Mouse (Mus musculus) left cerebral cortex, adult 18-20 months (tissue): ENCODE measurements at regions not wholly inside any gene's neighbourhood (a gene's known extent, or its start where the extent isn't known, plus 50 kb on each side); places are given as distances from the start of the nearest gene placed in this dataset.
A peak's percentile ranks its signal among the peaks of the same experiment; 100 is the strongest.

Experiments used
- DNase-seq, 2 experiments: peaks; one replicate each; pipeline ENCODE4 v3.0.0; 2021 to 2022; ENCODE audit warnings: low spot score in 2 of 2, mixed read lengths in 1 of 2

DNA sequence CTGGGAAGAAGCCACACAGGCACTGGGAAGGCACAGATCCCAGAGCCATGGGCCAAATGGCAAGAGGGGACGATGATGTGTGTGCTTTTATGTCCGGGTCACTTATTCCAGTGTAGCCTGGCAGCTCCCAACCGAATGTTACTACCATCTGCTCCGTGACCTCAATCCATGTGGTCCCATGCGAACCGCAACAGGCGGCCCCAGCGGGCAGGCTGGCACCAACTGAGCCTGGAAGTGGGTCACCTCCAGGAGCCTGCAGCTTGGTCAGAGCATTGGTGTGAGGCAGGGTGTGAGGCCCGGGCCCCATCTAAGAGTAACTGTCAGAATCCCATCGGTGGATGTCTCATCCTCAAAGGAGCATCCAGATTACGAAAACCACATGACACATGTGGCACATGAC is 110.8 kb upstream of the Tbx3 start:
- no peak for DNase-seq

DNA sequence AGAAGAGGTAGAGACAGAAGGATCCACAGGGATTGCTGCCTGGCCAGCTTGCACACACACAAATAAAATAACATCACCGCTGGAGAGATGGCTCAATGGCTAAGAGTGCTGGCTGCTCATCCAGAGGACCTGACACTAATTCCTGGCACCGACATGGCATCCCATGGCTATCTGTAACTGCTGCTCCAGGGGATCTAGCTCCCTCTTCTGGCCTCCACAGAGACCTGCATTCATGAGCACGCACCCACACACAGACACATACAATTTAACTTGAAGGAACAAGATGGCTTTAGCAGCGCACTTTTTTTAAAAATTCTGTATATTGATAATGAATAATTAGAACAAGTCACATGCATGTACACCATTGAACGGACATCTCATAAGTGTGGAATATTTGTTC is 110.1 kb upstream of the Tbx3 start:
- DNase-seq = no peak

DNA sequence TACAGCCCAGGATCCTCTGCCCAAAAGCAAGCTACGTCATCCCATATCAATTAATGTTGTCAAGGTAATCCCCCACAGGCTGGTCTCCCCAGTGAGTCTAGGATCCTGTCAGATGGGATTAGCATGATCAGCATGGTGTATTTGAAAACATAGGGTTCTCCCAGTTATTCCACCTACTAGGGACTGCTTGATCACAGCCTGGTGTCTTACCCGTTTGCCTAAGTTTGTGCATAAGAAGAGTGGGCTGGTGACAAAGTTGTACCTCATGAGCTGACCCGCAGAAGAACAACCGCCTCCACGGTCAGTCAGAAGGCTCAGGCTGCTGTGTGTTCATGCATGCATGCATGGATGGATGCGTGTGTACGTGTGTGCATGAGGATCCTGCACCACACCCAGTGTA is 108.9 kb upstream of the Tbx3 start:
- no peak for DNase-seq

DNA sequence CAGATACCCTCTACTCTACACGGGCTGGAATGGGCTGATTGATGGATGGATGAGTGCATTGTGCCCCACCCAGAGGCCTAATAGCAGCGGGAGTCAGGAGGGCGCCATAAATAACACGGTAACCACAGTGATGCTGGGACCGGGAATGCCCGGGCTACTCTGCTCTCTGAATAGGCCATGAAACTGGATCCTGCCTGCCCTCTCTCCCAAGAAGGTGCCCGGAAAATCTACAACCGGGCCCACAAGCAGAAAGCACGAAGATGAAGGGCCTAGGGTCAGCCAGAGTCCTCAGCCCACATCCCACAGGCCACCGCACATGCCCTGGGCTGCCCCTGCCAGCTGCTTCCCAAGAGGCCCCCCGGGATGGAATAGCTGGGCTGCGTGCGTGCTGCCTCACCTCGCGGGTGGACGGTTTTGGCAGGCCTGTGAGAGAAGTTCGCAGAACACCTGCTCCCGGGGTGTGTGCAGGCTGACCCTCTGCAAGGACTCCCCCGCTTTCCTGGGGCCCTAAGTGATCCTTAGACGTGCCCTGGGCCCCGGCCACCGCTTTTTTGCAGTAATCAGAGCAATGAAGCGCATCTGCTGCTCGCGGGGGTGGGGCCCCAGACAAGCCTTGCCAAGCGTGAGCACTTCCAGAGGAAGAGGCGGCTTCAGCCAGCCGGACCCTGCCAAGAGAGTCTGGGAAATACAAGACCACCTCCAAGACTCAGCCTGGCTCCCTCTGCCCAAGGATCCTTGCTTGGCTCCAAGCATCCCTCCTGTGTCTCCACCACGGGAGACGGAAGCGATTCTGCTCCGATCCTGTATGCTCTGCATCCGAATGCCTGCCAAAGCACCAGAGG is 106.7 kb upstream of the Tbx3 start:
- peak in 1 of 2 experiments; percentile 2 for DNase-seq

DNA sequence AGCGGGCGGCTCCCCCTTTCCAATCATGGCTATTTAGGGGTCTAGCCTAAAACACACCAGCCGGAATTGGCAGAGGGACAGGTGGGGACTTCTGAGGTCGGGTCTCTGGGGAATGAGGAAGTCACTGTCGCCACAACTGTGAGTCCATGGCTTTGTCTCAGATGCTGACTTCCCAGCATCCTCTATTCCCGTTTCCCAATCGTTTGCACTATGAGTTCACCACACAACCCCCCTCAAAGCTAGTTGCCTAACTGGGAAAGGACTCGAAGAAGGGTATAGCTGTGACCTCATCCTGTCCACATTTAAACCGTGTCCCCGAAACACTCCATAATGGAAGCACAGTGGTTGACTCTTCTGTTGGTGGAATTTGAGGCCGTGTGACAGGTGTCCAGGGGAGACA is 102.8 kb upstream of the Tbx3 start:
- no peak for DNase-seq

DNA sequence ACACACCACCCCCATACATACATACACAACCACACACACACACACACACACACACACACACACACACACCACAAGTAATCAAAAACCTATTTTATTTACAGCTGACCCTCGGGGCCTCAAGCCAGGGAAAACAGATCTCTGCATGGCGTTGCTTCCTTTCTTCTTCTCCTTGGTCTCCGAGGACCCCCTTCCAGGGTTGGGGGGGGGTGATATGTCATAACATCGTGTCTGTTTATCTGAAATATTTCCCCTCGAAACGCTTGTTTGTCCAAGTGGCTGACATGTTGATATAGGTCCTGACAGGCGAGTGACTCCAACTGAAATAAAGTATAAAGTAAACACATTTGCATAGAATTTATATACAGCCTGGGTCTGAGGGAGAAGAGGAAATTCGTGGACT is 100.4 kb upstream of the Tbx3 start:
- no peak for DNase-seq

DNA sequence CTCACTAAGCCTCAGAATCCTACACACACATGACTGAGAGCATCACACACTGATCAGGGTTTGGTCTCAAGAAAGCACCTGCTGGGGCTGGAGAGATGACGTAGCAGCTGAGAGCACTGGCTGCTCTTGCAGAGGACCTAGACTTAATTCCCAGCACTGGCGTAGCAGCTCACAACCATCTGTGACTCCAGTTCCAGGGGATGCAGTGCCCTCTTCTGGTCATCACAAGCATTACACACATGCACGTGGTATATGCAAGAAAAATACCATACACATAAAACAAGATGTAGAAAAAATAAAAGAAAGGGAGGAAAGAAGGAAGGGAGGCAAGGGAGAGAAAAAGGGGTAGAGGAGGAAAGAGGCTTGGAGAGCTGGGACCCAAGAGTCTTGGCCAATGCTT is 98.8 kb upstream of the Tbx3 start:
- no peak for DNase-seq

DNA sequence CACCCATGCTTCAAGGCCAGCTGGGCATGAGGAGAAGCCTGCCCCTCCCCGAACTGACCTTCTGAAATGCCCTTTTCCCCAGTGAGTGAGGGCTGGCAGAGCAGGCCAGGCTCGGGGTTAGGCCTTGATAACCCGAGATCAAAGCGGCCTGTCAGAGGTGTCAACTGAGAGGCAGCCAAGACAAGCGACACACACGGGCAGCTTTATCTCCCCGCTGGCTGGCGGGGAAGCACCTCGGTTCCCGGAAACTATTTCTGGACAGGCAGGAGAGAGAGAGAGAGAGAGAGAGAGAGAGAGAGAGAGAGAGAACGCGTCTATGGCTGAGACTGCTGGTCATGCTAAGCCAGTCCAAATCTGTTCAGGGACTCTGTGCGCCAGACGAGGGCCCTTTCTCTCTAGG is 95.3 kb upstream of the Tbx3 start:
- DNase-seq = no peak

DNA sequence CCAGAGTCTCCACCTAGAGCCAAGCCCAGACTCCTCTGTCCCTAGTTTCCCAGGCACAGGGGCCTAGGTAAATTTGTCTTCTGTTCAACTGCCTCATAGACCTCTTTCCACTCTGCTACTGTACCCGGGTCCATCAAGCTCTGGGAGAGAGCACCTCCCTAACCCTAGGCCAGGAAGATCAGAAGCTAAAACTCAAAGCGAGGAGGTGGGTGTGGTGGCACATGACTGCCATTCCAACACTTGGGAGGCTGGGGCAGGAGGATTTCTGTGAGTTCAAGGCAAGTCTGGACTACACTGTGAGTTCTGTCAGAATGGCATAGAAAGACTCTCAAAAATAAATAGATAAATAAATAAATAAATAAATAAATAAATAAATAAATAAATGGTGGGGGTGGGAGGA is 91.2 kb upstream of the Tbx3 start:
- DNase-seq = no peak

DNA sequence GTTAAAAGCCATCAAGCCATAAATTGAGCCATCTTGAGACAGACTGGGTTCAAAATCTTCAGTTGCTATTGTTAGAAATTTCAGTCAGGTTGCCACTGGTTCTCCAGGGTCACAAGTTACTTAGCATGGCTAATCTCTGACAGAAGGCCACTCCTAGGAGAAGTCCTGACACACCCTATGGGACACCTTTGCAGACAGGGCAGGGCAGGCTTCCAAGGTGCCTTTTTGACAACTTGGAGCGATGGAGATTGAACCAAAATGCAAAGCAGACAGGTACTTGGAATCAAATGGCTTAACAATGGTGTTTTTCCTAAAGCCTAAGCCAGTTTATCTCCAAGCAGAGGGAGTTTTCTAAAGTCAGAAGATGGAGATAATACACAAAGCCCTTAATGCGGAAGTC is 90.7 kb upstream of the Tbx3 start:
- DNase-seq = no peak

DNA sequence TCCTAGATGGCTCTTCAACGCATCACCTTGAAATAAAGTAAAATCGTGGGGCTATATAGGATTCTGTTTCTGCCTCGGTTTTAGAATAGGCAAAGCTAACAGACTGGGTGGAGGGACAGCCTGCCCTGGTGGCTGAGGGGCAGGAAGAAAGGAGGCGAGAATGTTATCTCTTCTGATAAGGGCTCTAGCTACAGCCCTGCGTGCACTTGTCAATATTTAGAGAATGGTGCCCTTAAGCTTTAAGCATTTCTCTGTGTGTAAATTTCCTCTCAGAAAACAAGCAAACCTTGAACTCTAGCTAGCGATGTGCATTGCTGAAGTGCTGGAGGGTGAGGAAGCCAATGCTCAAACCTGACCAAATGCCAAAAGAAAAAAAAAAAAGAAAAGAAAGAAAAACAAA is 90.1 kb upstream of the Tbx3 start:
- no peak for DNase-seq

DNA sequence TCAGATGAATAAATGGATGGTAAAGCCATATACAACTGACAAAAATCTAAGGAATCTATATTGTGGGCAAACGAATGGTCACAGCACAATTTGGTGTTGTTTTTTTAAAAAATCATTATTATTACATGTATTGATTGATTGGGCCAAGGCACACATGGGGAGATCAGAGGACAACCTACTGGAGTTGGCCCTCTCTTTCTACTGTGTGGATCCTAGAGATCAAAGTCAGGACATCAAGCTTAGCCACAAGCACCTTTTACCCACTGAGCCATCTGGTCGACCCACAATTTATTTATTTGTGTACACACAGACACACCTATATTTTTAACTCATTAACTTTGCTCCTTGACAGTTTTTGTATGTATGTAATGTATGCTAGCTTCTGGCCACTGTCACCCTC is 89.7 kb upstream of the Tbx3 start:
- DNase-seq = no peak

DNA sequence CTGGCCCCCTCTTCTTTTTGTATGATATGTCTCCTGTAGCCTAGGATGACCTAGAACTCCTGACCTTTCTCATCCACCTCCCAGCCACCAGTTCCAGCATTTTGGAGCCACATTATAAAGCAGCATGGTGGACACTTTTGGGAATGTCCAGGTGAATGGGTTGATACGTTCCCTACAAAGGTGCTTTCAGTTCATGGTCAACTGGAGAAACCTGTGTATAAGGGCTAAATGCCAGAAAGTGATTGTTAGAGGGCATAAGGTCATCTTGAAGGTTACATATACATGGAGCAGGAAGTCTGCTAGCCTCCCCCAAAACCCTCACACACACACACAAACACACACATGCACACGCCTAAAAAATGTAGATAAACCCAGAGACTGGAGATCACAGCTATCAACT is 86.1 kb upstream of the Tbx3 start:
- DNase-seq = no peak

DNA sequence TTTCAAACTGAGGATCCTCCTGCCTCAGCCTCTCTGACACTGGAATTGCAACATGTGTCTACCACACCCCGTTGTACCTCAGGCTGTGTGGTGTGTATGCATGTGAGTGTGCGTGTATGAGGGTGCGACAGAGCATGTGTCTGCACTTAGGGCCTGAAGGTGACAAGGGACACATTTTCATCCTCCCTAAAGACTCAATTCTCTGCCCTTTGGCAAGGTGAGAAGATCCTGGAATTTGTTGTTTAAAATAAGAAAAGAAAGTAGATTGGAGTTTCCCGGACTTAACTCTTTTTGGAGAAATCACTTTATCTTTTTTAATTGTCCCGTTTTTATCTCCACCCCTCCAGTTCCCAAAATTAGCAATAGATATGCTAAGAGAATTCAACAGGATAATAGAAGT is 85.6 kb upstream of the Tbx3 start:
- no peak for DNase-seq

DNA sequence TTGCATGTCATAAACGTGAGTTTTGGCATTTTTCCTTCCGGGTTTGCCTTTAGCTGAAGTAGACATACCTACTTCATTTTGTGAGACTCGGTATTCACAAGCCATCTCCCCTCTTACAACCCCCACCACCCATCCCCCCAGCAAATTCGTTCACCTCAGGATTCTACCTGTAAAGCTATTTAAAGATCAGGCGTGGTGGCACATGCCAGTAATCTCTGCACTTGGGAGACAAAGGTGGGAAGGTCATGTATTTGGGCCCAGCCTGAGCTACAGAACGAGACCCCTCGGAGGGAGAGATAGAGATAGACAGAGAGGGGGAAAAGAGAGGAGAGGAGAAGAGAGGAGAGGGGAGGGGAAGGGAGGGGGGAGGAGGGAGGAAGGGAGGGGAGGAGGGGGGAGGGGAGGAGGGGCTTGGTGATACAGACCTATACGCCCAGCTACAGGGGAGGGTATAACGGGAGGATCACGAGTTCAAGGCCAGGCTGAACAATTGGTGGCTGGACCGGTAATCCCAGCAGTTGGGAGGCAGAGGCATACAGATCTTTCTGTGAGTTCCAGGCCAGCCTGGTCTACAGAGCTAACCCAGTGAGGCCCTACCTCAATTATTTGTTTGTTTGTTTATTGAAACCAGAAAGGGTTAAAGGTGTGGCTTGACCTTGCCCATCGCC is 83.9 kb upstream of the Tbx3 start:
- DNase-seq = no peak

DNA sequence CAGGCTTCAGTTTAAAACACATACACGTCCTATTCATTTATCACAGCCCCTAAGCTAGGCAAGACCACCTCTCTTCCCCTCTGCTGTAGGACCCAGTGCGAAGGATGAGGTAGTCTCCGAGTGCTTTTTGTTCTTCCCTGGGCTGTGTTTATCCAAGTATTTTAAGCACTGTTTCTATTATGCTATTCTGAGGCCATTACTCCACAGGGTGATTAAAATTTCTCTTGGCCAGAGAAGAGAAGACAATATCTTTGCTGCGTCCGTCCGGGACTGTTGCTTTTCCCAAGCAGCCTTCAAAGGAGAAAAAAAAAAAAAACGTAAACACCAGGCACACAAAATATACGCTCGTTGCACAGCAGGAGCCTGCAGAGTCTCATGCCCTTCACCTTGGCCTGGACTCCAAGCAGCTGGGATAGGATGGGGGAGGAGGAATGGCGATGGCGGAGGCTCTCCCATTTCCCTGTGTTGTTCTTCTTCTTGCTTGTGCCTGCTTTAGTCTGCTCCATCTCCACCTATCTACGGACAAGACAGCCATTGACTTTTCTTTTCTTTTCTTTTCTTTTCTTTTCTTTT is 83.1 kb upstream of the Tbx3 start:
- DNase-seq = no peak

DNA sequence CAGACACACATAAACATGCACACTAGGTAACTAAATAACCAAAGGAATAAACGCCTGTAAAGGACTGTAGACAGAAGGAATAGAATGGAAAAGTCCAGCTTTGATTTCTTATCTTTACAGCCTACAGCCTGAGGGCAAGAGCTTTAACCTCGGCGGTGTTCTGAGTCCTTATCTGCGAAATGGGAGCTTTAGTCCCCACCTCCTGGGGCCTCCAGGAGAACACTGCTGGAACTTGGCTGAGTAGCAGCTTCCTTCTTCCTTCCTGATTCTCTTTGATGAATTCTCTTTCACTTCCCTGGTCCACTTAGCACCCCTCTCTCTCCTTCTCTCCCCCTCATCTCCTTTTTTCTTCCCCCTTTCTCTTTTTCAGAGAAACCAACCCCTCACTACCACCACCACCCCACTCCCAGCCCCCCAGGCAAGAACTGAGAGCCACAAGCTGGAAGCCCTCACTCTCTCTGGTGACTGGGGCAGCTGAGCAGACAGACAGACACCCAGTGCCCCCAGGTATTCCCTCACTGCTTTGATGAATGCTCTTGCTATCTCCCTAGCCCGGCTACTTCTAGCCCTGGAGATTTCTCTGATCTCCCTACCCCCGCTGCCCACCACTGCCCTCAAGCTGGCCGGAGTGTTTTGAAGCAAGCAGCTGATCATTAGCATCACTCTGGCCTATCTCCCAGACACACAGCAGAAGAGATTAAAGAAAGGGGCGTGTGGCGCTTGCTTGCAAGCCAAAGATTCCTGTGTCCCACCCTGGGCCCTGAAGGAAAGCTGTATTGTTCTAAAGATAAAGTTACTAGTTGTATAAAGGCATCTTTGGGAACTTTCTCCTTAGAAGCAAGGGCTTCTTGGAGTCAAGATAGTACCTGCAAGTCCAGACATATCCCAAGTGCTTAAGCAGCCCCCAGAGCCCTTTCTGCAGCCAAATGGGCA is 81.9 kb upstream of the Tbx3 start:
- DNase-seq = no peak

DNA sequence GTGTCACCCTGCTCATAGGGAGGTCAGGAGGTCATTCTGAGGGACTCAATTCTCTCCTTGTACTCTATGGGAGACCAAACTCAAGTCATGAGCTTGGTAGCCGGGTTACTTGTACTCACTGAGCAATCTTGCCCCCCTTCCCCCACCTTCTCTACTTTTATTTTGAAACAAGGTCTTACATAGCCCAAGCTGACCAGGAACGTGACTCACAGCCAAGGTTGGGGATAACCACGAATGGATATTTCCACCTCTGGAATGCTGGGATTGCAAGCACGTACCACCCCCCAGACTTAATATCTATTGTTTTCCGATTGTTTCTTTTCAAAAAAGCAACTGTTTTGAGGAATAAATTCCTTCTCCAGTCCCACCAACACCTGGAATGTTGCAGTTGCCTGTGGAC is 79.2 kb upstream of the Tbx3 start:
- no peak for DNase-seq

DNA sequence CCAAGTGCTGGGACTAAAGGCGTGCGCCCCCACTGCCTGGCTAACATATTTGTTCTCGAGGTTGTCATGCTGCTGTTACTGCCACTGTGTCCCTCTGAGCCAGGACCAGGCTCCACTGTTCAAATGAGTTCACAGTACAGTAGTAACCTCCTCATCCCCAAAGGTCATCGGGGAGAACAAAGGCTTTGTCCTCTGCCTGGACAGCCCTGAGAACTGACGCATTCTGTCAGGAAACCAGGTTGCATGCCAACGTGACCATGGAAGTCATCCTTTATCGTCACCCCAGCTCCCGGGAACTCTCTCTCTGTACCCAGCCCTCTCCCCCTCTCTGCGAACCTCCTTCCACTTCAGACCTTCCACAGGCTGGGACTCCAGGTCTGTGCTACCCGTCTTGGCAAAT is 77.6 kb upstream of the Tbx3 start:
- no peak for DNase-seq

DNA sequence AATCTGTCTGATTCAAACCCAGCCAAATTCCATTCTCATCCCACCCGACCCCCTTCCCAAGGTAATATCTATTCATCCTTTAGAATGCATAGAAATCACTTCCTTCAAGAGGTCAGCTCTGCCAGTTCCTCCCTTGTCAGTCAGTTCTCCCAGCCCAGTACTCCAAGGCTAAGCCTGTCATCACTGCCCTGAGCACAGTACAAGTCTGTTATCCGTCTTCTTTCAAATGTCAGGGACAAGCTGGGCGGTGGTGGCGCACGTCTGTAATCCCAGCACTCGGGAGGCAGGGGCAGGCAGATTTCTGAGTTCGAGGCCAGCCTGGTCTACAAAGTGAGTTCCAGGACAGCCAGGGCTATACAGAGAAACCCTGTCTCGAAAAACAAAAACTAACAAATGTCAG is 75.9 kb upstream of the Tbx3 start:
- no peak for DNase-seq

DNA sequence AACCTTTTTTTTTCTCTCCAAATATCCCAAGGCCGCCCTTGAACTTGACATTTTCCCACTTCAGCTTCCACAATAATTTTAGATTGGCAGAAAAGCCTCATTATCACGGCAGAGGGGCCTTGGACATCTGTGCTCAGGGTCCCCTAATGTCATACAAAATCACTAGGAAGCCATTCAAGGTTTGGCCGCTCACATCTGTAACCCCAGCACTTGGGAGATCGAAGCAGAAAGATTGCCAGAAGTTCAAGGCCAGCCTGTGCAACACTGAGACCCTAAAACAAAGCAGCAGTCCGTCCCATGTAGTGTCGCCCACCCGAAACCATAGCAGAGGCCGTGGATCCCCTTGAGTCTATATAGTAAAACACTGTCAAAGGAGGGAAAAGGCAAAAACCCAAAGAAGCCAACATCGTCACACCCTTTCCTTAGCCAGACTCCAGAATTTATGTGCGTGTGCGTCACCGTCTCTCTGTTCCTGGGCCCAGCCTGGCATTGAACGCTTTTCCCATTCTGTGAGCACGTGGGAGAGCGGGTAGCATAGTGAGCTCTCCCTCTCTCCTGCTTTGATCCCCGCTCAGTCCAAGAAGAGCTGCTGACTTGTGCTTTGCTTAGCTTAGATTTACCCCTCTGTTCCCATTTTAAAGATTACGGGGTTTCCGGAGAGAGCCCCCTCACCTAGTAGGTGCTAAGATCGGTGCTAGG is 74.0 kb upstream of the Tbx3 start:
- DNase-seq = no peak
